Mouse (Mus musculus): ENCODE results near the gene Arhgap25.
"Not testable (repeated sequence)": the region's sequence is repeated elsewhere in the genome, so short reads cannot be mapped to it uniquely, and the experiment has no call there.

Arhgap25 gene

GRCm38 (mm10) chr6:87532953-87533710 lies at the start of gene Arhgap25:
Gene Arhgap25 (minus strand): TSS chr6:87533259.
- no peak for DNase-seq (ENCODE audit: low spot score)

- DNase-seq (ENCODE audit: low spot score), result peak; percentile 52
These were observed 49.4 kb upstream of the Arhgap25 start for GRCm38 (mm10) chr6:87582456-87582855.

GRCm38 (mm10) chr6:87581581-87581980 lies 48.5 kb upstream of the Arhgap25 start:
- no peak for DNase-seq (ENCODE audit: low spot score)

- DNase-seq (ENCODE audit: low spot score), result no peak
These were observed 48.0 kb upstream of the Arhgap25 start for GRCm38 (mm10) chr6:87581071-87581470.

GRCm38 (mm10) chr6:87578247-87578646 lies 45.2 kb upstream of the Arhgap25 start:
- no peak for DNase-seq (ENCODE audit: low spot score)

- no peak for DNase-seq (ENCODE audit: low spot score)
These were observed 43.7 kb upstream of the Arhgap25 start for GRCm38 (mm10) chr6:87576648-87577330.

- DNase-seq (ENCODE audit: low spot score), result not testable (repeated sequence)
These were observed 38.8 kb upstream of the Arhgap25 start for GRCm38 (mm10) chr6:87571863-87572262.

GRCm38 (mm10) chr6:87567686-87568593 lies 34.9 kb upstream of the Arhgap25 start:
- no peak for DNase-seq (ENCODE audit: low spot score)

- DNase-seq (ENCODE audit: low spot score), result no peak
These were observed 32.1 kb upstream of the Arhgap25 start for GRCm38 (mm10) chr6:87565166-87565565.

GRCm38 (mm10) chr6:87564356-87564755 lies 31.3 kb upstream of the Arhgap25 start:
- DNase-seq (ENCODE audit: low spot score), result no peak

- DNase-seq (ENCODE audit: low spot score), result no peak
These were observed 20.7 kb upstream of the Arhgap25 start for GRCm38 (mm10) chr6:87553724-87554123.

- no peak for DNase-seq (ENCODE audit: low spot score)
These were observed 19.2 kb upstream of the Arhgap25 start for GRCm38 (mm10) chr6:87552054-87552807.

- DNase-seq (ENCODE audit: low spot score), result no peak
These were observed 14.8 kb upstream of the Arhgap25 start for GRCm38 (mm10) chr6:87547836-87548235.

- DNase-seq (ENCODE audit: low spot score), result no peak
These were observed 14.4 kb upstream of the Arhgap25 start for GRCm38 (mm10) chr6:87547431-87547830.

- DNase-seq (ENCODE audit: low spot score), result no peak
These were observed 12.5 kb upstream of the Arhgap25 start for GRCm38 (mm10) chr6:87545331-87546217.

GRCm38 (mm10) chr6:87542027-87542426 lies 9.0 kb upstream of the Arhgap25 start:
- DNase-seq (ENCODE audit: low spot score), result peak; percentile 42

- DNase-seq (ENCODE audit: low spot score), result no peak
These were observed 8.1 kb upstream of the Arhgap25 start for GRCm38 (mm10) chr6:87541171-87541571.

- DNase-seq (ENCODE audit: low spot score), result no peak
These were observed 5.6 kb upstream of the Arhgap25 start for GRCm38 (mm10) chr6:87538376-87539270.

- no peak for DNase-seq (ENCODE audit: low spot score)
These were observed 4.6 kb upstream of the Arhgap25 start for GRCm38 (mm10) chr6:87537678-87538077.

- no peak for DNase-seq (ENCODE audit: low spot score)
These were observed 3.2 kb upstream of the Arhgap25 start for GRCm38 (mm10) chr6:87536270-87536669.

Measured in urinary bladder, postnatal 25 days (tissue).